Mouse (Mus musculus): ENCODE data around the gene Rapgef6.

Gene Rapgef6

GRCm38 (mm10) chr11:54691179-54691578 lies 168.5 kb downstream of the Rapgef6 start:
- DNase-seq (ENCODE audit: low spot score in 2 of 2): no peak

- no peak for DNase-seq (ENCODE audit: low spot score in 2 of 2)
Observed at GRCm38 (mm10) chr11:54693696-54694095, 171.0 kb downstream of the Rapgef6 start.

- no peak for DNase-seq (ENCODE audit: low spot score in 2 of 2)
Observed at GRCm38 (mm10) chr11:54694291-54694690, 171.6 kb downstream of the Rapgef6 start.

GRCm38 (mm10) chr11:54695951-54696350 lies 173.3 kb downstream of the Rapgef6 start:
- DNase-seq (ENCODE audit: low spot score in 2 of 2): no peak

GRCm38 (mm10) chr11:54697611-54698010 lies 175.0 kb downstream of the Rapgef6 start:
- DNase-seq (ENCODE audit: low spot score in 2 of 2): no peak

GRCm38 (mm10) chr11:54698636-54699035 lies 176.0 kb downstream of the Rapgef6 start:
- no peak for DNase-seq (ENCODE audit: low spot score in 2 of 2)

GRCm38 (mm10) chr11:54699972-54700371 lies 177.3 kb downstream of the Rapgef6 start:
- DNase-seq (ENCODE audit: low spot score in 2 of 2): no peak

- DNase-seq (ENCODE audit: low spot score in 2 of 2): no peak
Observed at GRCm38 (mm10) chr11:54701848-54702247, 179.2 kb downstream of the Rapgef6 start.

- peak in 1 of 2 experiments; percentile 61 for DNase-seq (ENCODE audit: low spot score in 2 of 2)
Observed at GRCm38 (mm10) chr11:54703306-54703705, 180.7 kb downstream of the Rapgef6 start.

GRCm38 (mm10) chr11:54708153-54708552 lies 185.5 kb downstream of the Rapgef6 start:
- DNase-seq (ENCODE audit: low spot score in 2 of 2): no peak

- DNase-seq (ENCODE audit: low spot score in 2 of 2): no peak
Observed at GRCm38 (mm10) chr11:54709645-54710044, 187.0 kb downstream of the Rapgef6 start.

- no peak for DNase-seq (ENCODE audit: low spot score in 2 of 2)
Observed at GRCm38 (mm10) chr11:54710512-54711293, 188.1 kb downstream of the Rapgef6 start.

GRCm38 (mm10) chr11:54712849-54713248 lies 190.2 kb downstream of the Rapgef6 start:
- DNase-seq (ENCODE audit: low spot score in 2 of 2): no peak

GRCm38 (mm10) chr11:54717893-54718292 lies 195.2 kb downstream of the Rapgef6 start:
- no peak for DNase-seq (ENCODE audit: low spot score in 2 of 2)

GRCm38 (mm10) chr11:54718601-54719000 lies 196.0 kb downstream of the Rapgef6 start:
- DNase-seq (ENCODE audit: low spot score in 2 of 2): no peak

GRCm38 (mm10) chr11:54722057-54722456 lies 199.4 kb downstream of the Rapgef6 start:
- no peak for DNase-seq (ENCODE audit: low spot score in 2 of 2)

GRCm38 (mm10) chr11:54724353-54725034 lies 201.8 kb downstream of the Rapgef6 start:
- DNase-seq (ENCODE audit: low spot score in 2 of 2): no peak

- no peak for DNase-seq (ENCODE audit: low spot score in 2 of 2)
Observed at GRCm38 (mm10) chr11:54726571-54727062, 204.0 kb downstream of the Rapgef6 start.

- no peak for DNase-seq (ENCODE audit: low spot score in 2 of 2)
Observed at GRCm38 (mm10) chr11:54727327-54727901, 204.8 kb downstream of the Rapgef6 start.

- DNase-seq (ENCODE audit: low spot score in 2 of 2): no peak
Observed at GRCm38 (mm10) chr11:54728371-54728770, 205.7 kb downstream of the Rapgef6 start.

- DNase-seq (ENCODE audit: low spot score in 2 of 2): no peak
Observed at GRCm38 (mm10) chr11:54729311-54729710, 206.7 kb downstream of the Rapgef6 start.

- no peak for DNase-seq (ENCODE audit: low spot score in 2 of 2)
Observed at GRCm38 (mm10) chr11:54730931-54731330, 208.3 kb downstream of the Rapgef6 start.

GRCm38 (mm10) chr11:54731367-54731766 lies 208.7 kb downstream of the Rapgef6 start:
- DNase-seq (ENCODE audit: low spot score in 2 of 2): no peak

Data from frontal cortex, postnatal 10 days (tissue).